Mouse (Mus musculus) heart, postnatal 36 days (tissue): Measurements from ENCODE around the gene Snrnp25. TPM values are rescaled to one million over a fixed set of nuclear protein-coding genes. Genes with fewer than 3 reads are reported as not detected.

Source experiments
- DNase-seq, 2 experiments: peaks; one replicate each; pipeline ENCODE4 v3.0.0; 2021 to 2022
- intact Hi-C: fragments of 180-260 bp; cut with DNase I; formaldehyde crosslinking; loops from one replicate; pipeline ENCODE4 v1.15.1; 2025
- total RNA-seq, 2 experiments: library from RNA; stranded (reverse); gene quantifications; 2 replicates each; pipeline ENCODE4 v1.2.3; 2021

Snrnp25 gene
- 10 to 100 TPM; 11.1 to 12.2 TPM for total RNA-seq

DNA sequence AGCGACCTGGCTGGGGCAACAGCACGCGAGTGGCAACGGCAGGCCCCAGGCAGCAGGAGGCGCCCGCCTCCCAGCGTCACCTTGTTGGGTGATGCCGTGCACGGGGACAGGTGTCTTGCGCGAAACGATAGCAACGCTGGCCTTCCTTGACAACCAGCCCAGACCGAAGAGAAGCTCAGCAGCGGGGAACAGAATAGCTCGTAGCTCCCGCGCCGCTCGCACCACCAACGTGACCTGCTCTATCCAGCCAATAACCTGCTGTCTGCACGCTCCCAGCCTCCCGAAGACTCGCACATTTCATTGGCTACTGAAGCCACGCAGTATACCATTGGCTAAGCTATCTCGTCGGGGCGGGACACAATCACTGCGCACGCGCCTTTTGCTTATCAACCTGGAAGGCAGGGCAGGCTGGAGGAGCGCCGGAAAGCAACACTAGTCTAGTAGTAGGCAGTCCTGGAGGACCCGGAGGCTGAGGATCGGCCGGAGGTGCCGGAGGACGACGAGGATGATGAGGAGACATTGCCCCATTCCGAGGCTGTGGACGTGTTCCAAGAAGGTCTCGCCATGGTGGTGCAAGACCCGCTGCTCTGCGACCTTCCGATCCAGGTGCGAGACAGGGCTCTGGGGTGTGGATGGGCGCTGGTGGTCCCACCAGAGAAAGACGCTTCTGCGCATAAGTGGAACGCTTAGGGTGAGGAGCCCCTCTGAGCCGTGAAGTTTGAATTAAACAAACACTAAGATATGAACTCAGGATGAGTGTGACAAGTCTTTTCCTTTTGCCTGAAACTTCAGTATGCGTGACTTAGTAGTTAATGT lies at the start of gene Snrnp25:
Snrnp25 (plus strand) TSS at position 358 of the 816 bp plus-strand sequence.
- DNase-seq: peak; percentile 92 to 94
- intact Hi-C loops: loop anchor here (5.0 kb wide), 1 partner anchor 37 kb away; no protein-coding TSS in a partner anchor

DNA sequence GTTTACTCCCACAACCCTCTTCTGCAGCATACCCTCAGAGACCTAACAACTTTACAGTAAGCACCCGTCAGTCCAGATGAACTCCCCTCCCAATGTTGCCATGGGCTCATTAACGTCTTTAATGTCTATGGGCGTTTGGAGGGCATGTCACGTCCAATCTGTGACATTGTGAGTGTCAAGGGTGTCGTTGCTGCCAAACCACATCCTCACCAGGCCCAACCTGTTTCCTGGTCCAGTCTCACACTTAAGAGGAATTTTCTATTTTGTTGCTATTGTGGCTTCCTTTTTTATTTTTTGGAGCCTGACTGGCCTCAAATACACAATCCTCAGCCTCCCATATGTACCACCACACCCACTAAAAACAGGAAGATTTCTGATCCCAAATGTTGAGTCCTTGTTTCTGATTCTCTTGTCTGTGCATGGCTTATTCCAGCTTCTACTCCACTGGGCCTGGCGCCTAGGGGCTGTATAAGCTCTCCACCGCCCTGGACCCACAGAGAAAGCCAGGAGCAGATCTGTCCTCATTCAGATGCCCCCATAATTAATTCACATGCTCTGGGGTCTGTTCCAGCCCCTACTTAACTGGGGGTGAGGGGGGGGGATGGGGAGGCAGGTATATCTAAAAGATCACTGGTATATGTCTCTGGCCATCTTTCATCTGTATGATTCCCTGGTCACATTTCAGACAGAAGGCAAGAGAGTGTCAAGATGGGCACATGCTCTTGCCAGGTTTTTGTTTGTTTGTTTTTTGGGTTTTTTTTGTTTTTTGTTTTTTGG lies 48.2 kb upstream of the Snrnp25 start:
- intact Hi-C loops: no loop called here
- no peak for DNase-seq

DNA sequence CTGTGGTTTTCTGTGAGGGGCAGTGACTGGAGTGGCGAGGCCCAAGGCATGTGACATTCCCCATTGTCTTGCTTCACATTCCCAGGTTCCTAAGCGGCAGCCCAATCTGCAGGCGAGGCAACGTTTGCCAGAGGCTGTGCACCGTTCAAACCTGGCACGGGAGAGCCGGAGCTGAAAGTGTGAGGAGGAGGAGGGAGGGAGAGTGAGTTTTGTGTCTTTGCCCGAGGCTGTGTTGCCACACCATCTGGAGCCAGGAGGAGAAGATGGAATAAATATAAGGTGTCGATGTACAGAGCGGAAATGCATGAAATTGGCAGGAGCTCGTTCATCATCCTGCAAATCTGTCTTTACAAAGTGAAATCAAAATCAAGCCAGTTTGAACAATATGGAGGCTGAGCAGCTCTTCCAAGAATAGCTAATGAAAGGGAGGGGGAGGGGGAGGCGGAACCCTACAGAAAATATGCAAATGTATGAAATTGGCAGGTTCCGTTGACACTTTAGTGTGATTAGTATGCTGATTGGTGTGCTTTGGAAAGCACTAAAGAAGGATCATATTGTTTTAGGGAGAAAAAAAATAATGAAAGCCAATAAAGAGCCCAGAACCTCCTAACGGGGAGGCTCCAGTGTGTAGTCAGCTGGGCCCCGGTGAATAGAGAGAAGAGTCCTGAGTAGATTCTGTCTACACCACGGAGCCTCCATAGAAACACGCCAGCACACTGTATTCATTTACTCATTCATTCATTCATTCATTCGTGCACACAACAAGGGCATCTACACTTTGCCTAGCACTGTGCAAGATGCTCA lies 47.2 kb upstream of the Snrnp25 start:
- no peak for DNase-seq
- intact Hi-C loops: no loop called here

DNA sequence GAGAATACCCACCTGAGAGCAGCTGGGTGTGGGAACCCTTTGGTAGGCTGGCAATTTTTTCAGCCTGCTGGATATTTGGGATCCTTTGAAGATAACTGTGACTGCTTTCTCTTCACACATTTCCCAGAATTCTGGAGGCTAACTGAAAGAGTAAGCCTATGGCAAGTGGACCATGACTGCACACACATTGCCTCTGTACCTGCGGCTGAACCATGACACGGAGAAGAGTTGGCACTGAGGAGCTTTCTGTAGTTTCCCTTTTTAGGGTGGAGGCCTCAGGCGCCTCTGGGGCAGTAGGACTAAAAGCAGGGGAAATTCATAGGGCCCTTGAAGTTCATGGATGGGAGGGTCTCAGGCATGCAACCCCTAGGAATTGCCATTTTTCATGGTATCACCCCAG lies 46.0 kb upstream of the Snrnp25 start:
- intact Hi-C loops: no loop called here

DNA sequence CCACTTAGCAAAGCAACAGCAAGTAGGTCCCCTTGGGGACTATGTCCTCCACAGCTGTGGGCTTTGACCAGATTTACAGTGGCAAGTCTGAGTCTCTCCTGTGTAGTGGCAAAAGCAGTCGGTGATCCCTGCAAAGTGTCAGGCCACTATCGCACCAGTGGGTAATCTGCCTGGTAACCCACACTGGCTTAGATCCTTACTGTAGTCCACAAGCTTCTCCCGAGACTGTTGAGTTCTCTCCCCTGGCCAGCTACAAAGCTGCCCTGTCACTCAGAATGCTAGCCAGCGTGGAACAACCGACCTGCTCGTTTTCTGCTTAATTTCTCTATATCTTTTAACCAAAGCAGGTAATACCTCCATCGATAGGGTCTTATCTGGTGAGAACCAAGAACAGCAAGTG lies 44.9 kb upstream of the Snrnp25 start:
- intact Hi-C loops: loop anchor here (5.0 kb wide), 1 partner anchor 483 kb away; no protein-coding TSS in a partner anchor

More for the DNA sequence above, 46.0 kb upstream of the Snrnp25 start:
- no peak for DNase-seq

DNA sequence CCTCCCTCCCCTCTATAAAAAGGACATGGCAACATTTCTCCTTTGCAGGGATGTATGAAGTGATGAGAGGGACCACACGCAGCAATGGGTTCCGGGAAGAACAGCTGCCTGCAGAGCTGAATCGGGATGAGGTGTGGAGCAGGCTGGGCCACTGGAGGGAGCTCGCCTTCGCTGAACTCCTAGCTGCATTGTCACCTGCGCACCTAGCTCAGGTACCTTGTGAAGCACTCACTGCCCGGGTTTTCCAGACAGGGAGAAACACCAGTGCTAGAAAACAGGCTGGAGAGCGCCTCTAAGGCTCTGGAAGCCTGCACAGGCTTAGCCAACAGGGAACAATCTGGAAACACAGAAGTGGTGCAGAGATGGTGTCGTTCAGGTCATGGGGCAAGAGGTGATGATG lies 43.7 kb upstream of the Snrnp25 start:
- no peak for DNase-seq
- intact Hi-C loops: loop anchor here (5.0 kb wide), 1 partner anchor 484 kb away; no protein-coding TSS in a partner anchor

More for the DNA sequence above, 44.9 kb upstream of the Snrnp25 start:
- DNase-seq: no peak

DNA sequence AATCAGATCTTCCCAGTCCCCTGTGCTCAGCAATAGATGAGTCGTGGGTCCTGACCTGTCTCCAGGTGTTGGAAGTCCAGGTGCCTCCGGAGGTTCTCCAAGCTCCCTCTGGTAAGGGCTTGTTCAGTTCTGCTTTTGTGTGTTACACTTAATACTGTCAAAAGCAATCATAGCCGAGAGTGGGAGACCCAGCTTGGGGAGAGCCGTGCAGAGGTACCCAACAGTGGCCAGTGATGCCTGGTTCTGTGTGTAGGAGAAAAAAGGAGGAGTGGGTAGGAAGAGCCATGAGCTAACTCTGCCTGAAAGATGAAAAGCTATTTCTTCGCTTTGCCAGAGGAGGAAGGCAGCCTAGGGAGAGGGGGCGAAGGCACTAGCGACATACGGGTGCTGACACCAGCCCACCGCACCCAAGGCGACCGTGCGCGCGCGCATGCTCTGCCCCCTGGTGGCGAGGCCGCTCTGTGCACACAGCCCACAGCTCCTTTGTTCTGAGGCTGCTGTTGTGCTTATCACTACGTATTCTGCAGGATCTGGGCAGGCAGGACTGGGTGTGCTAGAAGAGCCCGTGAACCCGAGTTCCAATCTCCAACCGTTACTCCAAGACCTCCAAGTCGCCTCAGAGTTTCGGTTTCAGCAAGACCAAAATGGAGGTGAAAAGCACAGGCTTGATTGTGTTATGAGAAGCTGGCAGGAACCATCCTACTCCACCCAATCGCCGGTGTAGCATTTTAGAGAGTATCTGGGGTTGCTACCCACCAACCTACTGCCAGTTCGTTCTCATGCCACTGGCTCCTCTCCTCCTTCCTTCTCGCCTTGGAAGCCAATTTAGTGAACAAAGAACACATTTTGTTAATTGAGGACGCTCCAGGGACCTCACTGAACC lies 43.1 kb upstream of the Snrnp25 start:
- intact Hi-C loops: loop anchor here (1.0 to 5.0 kb wide), 2 partner anchors 162 to 485 kb away; partner anchors contain the start of gene Nsg2
- DNase-seq: peak; percentile 65 to 75

DNA sequence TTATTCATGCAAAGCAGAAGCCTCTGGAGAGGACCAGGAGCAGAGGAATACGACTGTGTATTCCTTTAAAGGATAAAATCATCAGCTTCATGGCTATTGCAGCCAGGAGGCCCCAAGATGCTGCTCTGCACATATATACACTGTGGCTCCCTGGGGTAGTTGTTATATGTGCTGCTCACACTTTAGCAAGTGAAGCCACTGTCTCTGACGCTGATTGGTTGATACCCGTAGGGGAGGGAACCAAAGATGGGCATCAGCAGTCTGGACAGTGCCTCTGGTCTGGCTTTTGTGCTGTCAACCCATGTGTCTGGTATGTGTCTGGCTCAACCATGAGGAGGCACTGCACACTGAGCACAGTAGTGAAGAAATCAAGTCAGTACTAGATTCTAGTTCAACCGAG lies 38.5 kb upstream of the Snrnp25 start:
- no peak for DNase-seq
- intact Hi-C loops: no loop called here

DNA sequence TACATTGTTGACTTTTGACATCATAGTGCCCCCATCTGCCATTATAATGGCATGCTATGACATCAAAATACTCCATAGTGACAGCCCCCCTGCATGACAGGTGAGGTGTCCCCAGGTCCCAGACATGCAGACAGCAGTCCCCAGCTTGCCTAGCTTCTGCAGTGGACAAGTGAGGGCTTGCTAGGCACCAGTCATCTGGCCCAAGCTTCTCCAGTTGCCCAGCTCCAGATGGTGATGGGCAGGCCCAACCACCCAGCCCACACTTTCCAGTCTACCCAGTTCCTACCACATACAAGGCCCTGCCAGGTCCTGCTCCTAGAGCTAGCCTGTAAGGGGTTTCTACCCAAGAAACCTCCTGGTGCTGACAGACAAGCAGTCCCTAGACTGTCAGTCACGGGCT lies 26.7 kb upstream of the Snrnp25 start:
- intact Hi-C loops: no loop called here
- DNase-seq: no peak

DNA sequence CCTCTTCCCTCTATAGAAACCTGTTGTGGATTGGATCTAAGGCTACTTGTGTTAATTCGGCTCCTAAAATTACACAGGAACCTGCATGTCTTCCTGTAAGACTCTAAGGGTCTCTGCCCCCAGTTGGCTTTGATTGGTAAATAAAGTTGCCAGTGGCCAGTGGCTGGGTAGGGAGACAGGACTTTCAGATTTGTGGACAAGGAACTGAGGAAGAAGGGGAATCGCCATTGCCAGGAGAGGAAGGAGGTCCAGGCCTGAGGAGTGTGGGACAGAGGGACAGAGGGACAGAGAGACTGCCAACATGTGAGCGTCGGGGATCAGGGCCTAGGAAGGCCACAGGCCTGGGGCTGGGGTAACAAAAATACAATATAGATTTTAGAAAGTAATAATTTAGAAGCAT lies 24.0 kb upstream of the Snrnp25 start:
- no peak for DNase-seq
- intact Hi-C loops: loop anchor here (5.0 kb wide), 1 partner anchor 121 kb away; the partner anchor contains the start of gene Hbq1a

DNA sequence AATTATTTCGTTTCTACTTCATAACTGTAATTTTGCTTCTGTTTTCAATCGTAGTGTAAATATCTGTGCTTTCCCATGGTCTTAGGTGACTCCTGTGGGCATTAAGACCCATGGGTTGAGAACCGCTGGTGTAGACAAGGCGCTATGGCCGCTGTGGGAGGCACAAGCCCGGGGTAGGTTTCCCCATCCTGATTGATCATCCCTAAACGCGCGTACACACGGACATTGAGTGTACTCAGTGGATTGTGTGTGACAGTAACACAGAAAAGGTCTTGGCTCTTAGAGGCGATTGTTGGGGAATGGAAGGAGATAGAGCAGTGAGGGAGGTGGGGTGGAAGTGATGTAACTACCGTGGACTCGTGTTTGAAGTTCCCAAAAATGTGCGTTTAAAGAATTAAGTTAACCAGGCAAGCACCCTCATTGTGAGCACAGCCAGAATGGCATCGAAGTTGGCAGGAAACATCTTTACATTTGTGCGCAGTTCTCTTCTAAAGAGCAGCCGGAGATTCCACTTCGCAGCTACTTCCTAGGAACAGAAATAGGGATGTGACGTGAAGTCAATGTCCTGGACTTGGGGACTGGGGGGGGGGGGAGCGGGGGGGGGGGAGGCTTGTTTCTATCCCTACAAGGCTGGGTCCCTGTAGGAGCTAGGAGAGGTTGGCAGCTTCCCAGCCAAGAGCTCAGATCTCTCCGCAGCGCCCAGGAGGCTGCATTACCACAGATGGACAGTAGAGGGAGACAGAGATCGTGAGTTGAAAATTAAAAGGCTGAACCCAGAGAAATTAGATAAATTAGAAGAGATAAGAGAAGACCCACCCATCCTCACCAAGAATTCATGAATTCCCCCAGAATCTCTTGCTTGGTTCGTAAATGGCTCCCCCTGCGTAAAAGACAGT lies 23.0 kb upstream of the Snrnp25 start:
- intact Hi-C loops: loop anchor here (1.0 to 5.0 kb wide), 4 partner anchors 56 to 143 kb away; partner anchors contain the start of genes Hbq1a and Hbq1b
- peak; percentile 86 to 88 for DNase-seq

DNA sequence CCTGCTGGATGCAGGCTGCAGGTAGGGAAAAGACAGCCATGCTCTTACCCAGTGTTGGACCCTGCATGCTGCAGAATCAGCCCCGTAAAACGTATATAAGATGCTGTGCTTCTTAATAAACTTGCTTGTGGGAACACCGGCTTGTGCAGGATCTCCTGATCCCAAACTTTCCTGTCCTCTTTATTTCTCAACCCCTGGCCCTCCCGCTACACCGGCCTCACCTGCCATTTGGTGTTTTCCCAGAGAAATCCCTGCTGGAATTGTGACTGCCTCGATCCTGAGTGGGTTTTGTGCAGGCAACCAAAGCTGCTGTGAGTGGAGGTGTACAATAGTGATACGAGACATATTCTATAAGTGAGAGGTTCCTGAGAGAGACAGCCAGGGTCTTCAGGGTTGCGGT lies 20.7 kb upstream of the Snrnp25 start:
- DNase-seq: no peak
- intact Hi-C loops: loop anchor here (5.0 kb wide), 1 partner anchor 118 kb away; the partner anchor contains the start of gene Hbq1a

DNA sequence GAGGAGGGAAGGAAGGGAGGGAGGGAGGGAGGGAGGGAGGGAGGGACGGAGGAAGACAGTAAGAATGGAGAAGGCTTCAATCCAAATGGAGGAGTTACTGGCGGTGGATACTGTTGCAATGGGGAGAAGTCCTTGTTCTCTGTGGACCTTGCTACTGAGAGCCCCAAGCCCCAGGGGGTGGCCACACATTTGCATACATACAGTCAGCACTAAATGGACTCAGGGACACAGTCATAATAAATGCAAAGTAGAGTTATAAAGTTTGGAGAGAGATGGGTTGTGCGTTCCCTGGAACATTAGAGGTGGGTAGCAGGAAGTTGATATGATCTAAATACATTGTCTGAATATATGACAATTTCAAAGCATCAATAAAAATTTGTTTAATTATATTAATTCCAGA lies 19.2 kb upstream of the Snrnp25 start:
- intact Hi-C loops: no loop called here
- DNase-seq: no peak

DNA sequence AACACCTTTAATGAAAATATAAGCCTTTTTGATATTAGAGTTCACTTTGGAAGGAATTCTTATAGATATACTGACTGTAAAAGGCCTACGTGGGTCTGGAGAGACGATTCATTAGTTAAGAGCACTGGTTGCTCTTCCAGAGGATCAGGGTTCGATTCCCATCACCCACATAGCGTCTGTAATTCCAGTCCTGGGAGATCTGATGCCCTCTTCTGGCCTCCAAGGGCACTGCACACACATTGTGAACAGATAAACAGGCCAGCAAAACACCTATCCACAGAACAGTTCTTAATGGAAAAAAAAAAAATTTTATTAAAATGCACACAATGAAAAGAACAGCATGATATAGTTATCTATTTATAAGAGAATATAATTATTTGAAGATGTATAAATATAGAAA lies 18.0 kb upstream of the Snrnp25 start:
- no peak for DNase-seq
- intact Hi-C loops: no loop called here

DNA sequence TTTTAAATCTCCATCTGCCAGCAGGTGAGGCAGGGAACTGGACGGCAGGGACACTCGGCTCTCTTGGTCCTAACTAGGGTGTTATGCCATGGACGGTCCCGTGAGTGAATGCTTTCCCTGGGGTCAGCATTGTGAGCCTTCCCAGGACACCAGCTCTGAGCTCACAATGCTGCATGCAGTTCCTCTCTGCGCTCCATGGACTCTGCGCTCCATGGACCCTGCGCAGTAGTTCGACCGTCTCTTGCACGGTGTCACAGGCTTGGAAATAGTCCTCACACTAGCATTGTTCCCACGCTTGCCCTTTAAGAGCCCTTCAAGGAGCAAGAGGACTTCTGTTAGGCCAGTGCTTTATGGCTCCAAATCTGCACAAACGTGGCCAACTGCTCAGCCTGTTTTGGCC lies 16.3 kb upstream of the Snrnp25 start:
- no peak for DNase-seq
- intact Hi-C loops: no loop called here

DNA sequence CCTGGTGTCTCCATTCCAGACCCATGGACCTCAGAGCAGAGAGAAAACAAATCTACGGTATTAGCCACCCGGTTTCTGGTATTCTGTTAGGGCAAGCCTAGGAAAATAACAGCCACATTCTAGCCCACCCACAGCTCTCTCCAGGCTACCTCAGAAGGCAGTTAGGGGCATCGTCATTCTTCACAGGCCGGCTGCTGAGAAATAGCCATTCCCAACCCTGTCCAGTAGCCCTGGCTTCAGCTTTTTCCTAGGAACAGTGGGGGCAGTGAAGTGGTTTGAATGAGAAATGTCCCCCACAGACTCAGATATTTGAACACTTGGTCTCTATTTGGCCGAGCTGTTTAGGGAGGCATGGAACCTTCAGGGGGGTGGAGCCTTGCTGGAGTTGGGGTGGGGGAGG lies 15.8 kb upstream of the Snrnp25 start:
- intact Hi-C loops: no loop called here

DNA sequence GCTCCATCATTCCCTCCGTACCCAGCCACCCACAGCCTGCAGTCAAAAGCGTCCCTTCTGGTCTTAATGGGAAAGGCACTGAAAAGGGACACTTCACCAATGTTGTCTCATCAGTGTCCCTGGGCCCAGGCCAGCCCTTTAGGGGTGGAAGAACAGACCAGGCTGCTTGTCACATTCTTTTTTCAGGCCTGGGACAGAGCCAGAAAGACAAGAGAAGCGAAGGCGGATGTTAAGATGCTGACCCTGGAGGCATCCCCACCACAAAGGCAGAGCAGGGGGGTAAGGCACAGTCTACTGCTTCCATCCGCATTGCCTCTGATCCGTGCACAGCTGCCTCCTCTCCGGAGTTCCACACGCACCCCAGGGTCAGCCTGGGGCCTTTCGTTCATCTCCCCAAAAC lies 15.1 kb upstream of the Snrnp25 start:
- DNase-seq: no peak
- intact Hi-C loops: no loop called here

More for the DNA sequence above, 15.8 kb upstream of the Snrnp25 start:
- DNase-seq: no peak

DNA sequence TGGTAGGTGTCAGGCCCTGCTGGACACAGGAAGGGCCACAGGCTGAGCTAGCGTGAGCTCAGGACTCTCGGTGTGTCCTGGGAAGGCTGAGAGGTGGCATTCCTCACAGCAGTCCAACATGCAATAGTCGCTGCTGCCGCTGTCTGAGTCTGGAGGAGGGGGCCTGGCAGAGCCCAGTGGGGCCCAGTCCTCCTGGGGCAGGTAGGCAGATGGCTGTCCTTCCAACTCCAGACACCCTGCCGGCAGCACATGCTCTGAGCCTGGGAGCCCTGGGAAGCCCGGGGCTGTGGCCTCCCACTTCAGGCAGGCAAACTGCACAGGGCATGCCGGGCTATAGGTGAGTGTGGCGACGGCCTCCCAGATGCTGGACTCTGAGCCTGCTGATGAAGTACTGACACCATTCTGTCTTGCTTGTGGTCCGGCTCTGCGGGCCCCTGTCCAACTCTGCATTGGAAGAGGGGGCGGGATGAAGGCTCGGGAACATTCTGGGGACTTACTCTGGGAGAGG lies 14.6 kb upstream of the Snrnp25 start:
- intact Hi-C loops: no loop called here

More for the DNA sequence above, 14.6 kb upstream of the Snrnp25 start:
- no peak for DNase-seq
